Mouse (Mus musculus) telencephalon, adult 2 months (tissue): ENCODE data around the gene Gm136.
A peak's percentile ranks its signal among the peaks of the same experiment; 100 is the strongest.

Experiments used
- DNase-seq: peaks from one replicate; pipeline ENCODE4 v3.0.0-alpha.2; 2011; ENCODE audit warnings: low read depth, low spot score

Gm136 gene

DNA sequence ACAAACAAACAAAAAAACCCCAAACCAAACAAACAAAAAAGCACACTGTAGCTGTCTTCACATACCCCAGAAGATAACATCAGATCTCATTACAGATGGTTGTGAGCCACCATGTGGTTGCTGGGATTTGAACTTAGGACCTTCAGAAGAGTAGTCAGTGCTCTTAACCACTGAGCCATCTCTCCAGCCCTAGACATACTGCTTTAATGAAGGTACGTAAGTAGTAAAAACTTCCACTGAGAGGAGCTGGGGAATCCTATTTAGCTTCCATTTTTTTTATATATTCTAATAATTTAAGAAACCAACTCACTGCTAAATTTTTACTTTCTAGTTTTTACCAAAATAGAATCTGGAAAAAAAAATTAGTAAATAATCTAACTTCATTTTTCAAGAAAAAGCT lies 41.0 kb downstream of the Gm136 start:
- no peak for DNase-seq

DNA sequence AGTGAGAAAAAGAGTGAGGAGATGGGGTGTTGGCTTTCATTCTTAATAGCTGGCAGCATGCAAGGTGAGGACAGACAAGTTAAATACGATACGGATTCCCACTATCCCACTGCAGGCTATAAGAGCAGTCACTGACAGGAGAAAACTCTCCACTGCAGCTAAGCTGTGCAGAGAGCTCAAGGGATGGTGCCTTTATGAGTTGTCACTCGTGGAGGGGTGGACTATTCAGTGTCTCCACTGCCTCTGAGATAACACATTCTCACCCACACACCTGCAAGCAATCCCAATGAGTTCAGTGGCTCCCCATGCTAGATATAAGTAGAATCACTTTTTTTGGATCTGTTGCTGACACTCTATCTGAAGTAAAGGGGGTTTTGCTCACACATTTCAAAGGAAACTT lies 47.9 kb downstream of the Gm136 start:
- DNase-seq, result peak; percentile 44

DNA sequence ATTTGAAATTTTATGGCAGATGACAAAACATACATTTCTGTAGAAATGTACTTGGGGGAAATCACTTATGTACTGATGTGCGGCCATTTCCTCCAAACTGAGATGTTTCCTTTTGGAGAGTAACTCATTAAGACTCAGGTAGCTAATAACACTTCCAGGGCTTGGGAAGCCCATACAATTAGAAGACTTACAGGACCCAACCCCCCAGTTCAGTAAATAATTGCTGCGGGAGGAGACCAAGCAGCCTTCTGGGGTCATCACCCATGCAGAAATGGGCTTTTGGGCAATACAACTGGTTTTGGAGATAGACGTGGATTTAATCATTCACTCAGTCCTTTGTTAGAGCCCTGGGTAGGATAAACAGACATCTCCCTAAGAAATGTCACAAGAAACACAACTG lies 48.8 kb downstream of the Gm136 start:
- no peak for DNase-seq

DNA sequence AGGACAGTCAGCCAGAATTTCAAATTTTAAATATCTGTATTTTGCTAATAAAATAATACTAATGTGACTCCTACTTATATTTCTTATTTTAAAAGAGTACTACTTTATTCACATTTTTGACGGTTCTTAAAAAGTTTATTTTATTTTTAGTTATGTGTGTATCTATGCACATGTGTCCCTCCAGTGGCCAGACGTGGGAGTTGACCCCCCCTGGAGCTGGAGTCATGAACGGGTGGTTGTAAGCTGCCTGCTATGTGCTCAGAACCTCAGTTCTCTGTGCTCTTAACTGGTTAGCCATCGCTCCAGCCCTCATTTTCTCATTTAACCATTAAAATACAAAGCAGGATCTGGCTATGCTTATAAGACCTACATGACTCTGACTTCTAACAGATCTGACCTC lies 53.0 kb downstream of the Gm136 start:
- no peak for DNase-seq

DNA sequence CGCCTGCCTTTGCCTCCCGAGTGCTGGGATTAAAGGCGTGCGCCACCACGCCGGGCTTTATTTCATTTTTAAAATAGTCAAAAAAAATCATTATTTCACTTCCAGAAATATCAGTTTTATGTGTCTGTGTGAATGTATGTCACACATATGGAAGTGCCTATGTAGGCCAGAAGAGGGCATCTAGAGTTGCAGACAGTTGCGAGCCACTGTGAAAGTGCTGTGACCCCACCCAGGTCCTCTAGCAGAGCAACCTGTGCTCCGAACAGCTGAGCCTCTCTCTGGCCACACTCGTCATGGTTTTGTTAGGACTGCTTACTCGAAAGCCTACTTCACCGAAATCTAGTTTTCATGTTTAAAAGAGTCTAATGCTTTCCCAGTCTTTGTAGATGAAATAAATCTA lies 53.8 kb downstream of the Gm136 start:
- DNase-seq, result no peak

DNA sequence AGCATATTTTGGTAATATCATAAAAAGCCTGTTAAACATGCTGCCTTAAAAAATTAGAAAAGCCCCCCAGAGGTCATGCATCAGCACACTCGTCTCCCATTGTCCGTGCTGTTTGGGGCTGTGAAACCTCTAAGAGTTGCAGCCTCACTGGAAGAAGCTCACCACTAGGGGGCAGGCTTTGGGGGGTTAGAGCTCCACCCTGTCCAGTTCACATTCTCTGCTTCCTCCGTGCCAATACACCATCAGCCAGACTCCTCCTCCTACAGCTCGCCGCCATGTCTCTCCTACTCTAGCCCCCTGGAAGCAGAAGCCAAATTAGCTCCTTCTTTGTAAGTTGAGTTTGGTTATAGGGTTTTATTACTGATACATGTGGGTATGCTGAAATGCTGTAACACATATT lies 54.5 kb downstream of the Gm136 start:
- DNase-seq, result no peak
